Mouse (Mus musculus): Measurements from ENCODE around the gene Col10a1.
"Not testable (repeated sequence)": the region's sequence is repeated elsewhere in the genome, so short reads cannot be mapped to it uniquely, and the experiment has no call there.

Col10a1 gene

GRCm38 (mm10) chr10:34389681-34390080 is at the start of gene Col10a1:
Col10a1 (plus strand) TSS chr10:34389981.
- DNase-seq (ENCODE audit: extremely low read depth, low read depth, low spot score) = no peak

- DNase-seq (ENCODE audit: extremely low read depth, low read depth, low spot score) = no peak
Observed at GRCm38 (mm10) chr10:34341014-34341413, 48.8 kb upstream of the Col10a1 start.

- no peak for DNase-seq (ENCODE audit: extremely low read depth, low read depth, low spot score)
Observed at GRCm38 (mm10) chr10:34341886-34342285, 47.9 kb upstream of the Col10a1 start.

- no peak for DNase-seq (ENCODE audit: extremely low read depth, low read depth, low spot score)
Observed at GRCm38 (mm10) chr10:34352166-34352565, 37.6 kb upstream of the Col10a1 start.

- DNase-seq (ENCODE audit: extremely low read depth, low read depth, low spot score) = no peak
Observed at GRCm38 (mm10) chr10:34358263-34358662, 31.5 kb upstream of the Col10a1 start.

GRCm38 (mm10) chr10:34363756-34364155 is 26.0 kb upstream of the Col10a1 start:
- no peak for DNase-seq (ENCODE audit: extremely low read depth, low read depth, low spot score)

GRCm38 (mm10) chr10:34368138-34368537 is 21.6 kb upstream of the Col10a1 start:
- no peak for DNase-seq (ENCODE audit: extremely low read depth, low read depth, low spot score)

GRCm38 (mm10) chr10:34373332-34373731 is 16.4 kb upstream of the Col10a1 start:
- DNase-seq (ENCODE audit: extremely low read depth, low read depth, low spot score) = no peak

GRCm38 (mm10) chr10:34385636-34386035 is 4.1 kb upstream of the Col10a1 start:
- no peak for DNase-seq (ENCODE audit: extremely low read depth, low read depth, low spot score)

- no peak for DNase-seq (ENCODE audit: extremely low read depth, low read depth, low spot score)
Observed at GRCm38 (mm10) chr10:34396959-34397358, 7.2 kb downstream of the Col10a1 start.

- no peak for DNase-seq (ENCODE audit: extremely low read depth, low read depth, low spot score)
Observed at GRCm38 (mm10) chr10:34399267-34399666, 9.5 kb downstream of the Col10a1 start.

GRCm38 (mm10) chr10:34418204-34418756 is 28.5 kb downstream of the Col10a1 start, which contains the start of gene Nt5dc1:
Nt5dc1 (minus strand) TSS chr10:34418552.
- peak; percentile 26 for DNase-seq (ENCODE audit: extremely low read depth, low read depth, low spot score)

- not testable (repeated sequence) for DNase-seq (ENCODE audit: extremely low read depth, low read depth, low spot score)
Observed at GRCm38 (mm10) chr10:34418794-34419193, 29.0 kb downstream of the Col10a1 start.

- DNase-seq (ENCODE audit: extremely low read depth, low read depth, low spot score) = no peak
Observed at GRCm38 (mm10) chr10:34431783-34432182, 42.0 kb downstream of the Col10a1 start.

GRCm38 (mm10) chr10:34434191-34434590 is 44.4 kb downstream of the Col10a1 start:
- not testable (repeated sequence) for DNase-seq (ENCODE audit: extremely low read depth, low read depth, low spot score)

Measured in fat pad, adult 2 months (tissue).